Mouse (Mus musculus): ENCODE measurements around the gene Spib. TPM values are rescaled to one million over a fixed set of nuclear protein-coding genes. Genes with fewer than 3 reads are reported as not detected.

Gene Spib
- polyA plus RNA-seq, 1 experiment: 18.7 TPM

- TF ChIP-seq CTCF (IDR thresholded peaks at IDR 0.05; ENCODE audit: extremely low read depth, insufficient read length, insufficient replicate concordance, low read depth, low read length) (no peak), POLR2A (IDR thresholded peaks at IDR 0.05; ENCODE audit: low read depth, low read length) (no peak)
- no peaks in the 10 kb centered on the region for H3K36me3 ChIP-seq (ENCODE audit: control insufficient read depth, insufficient read depth, low read length)
- WGBS: 60% methylated on average over 6 of the region's 6 CpGs
- no peak overlapping the region for H3K4me3 ChIP-seq (ENCODE audit: low read depth, low read length)
- no peak overlapping the region for H3K27ac ChIP-seq (ENCODE audit: insufficient read depth, low read depth, low read length)
- 0 out of 2 replicates have a peak, but pooled peaks cover 2% of the 10 kb centered on the region for H3K4me1 ChIP-seq (ENCODE audit: control insufficient read depth, insufficient read depth, insufficient read length, low read length)
- 0 out of 2 replicates have a peak, but pooled peaks cover 2% of the 10 kb centered on the region for H3K27me3 ChIP-seq (ENCODE audit: control insufficient read depth, insufficient read depth, low read length)
These were observed 39.1 kb upstream of the Spib start for GRCm38 (mm10) chr7:44570989-44571388.

GRCm38 (mm10) chr7:44568803-44569202 lies 36.9 kb upstream of the Spib start:
- 37% methylated on average over 9 of the region's 9 CpGs for WGBS
- Histone ChIP-seq H3K4me3 (ENCODE audit: low read depth, low read length) (no peak overlapping the region), H3K4me1 (ENCODE audit: control insufficient read depth, insufficient read depth, insufficient read length, low read length) (0 out of 2 replicates have a peak, but pooled peaks cover 2% of the 10 kb centered on the region), H3K36me3 (ENCODE audit: control insufficient read depth, insufficient read depth, low read length) (no peaks in the 10 kb centered on the region), H3K27ac (ENCODE audit: insufficient read depth, low read depth, low read length) (no peak overlapping the region), H3K27me3 (ENCODE audit: control insufficient read depth, insufficient read depth, low read length) (0 out of 2 replicates have a peak, but pooled peaks cover 2% of the 10 kb centered on the region)
- TF ChIP-seq CTCF (IDR thresholded peaks at IDR 0.05; ENCODE audit: extremely low read depth, insufficient read length, insufficient replicate concordance, low read depth, low read length): no peak
- TF ChIP-seq POLR2A (IDR thresholded peaks at IDR 0.05; ENCODE audit: low read depth, low read length): no peak

- no peak overlapping the region for H3K27ac ChIP-seq (ENCODE audit: insufficient read depth, low read depth, low read length)
- no peaks in the 10 kb centered on the region for H3K36me3 ChIP-seq (ENCODE audit: control insufficient read depth, insufficient read depth, low read length)
- no peak overlapping the region for H3K4me3 ChIP-seq (ENCODE audit: low read depth, low read length)
- WGBS: 63% methylated on average over 6 of the region's 6 CpGs
- no peaks in the 10 kb centered on the region for H3K27me3 ChIP-seq (ENCODE audit: control insufficient read depth, insufficient read depth, low read length)
- TF ChIP-seq POLR2A (IDR thresholded peaks at IDR 0.05; ENCODE audit: low read depth, low read length): no peak
- TF ChIP-seq CTCF (IDR thresholded peaks at IDR 0.05; ENCODE audit: extremely low read depth, insufficient read length, insufficient replicate concordance, low read depth, low read length): no peak
- H3K4me1 ChIP-seq (ENCODE audit: control insufficient read depth, insufficient read depth, insufficient read length, low read length): no peaks in the 10 kb centered on the region
These were observed 33.5 kb upstream of the Spib start for GRCm38 (mm10) chr7:44565414-44565813.

GRCm38 (mm10) chr7:44564486-44564885 lies 32.6 kb upstream of the Spib start:
- Histone ChIP-seq H3K4me1 (ENCODE audit: control insufficient read depth, insufficient read depth, insufficient read length, low read length) (no peaks in the 10 kb centered on the region), H3K27me3 (ENCODE audit: control insufficient read depth, insufficient read depth, low read length) (no peaks in the 10 kb centered on the region), H3K27ac (ENCODE audit: insufficient read depth, low read depth, low read length) (no peak overlapping the region), H3K36me3 (ENCODE audit: control insufficient read depth, insufficient read depth, low read length) (no peaks in the 10 kb centered on the region), H3K4me3 (ENCODE audit: low read depth, low read length) (no peak overlapping the region)
- no peak for TF ChIP-seq CTCF (IDR thresholded peaks at IDR 0.05; ENCODE audit: extremely low read depth, insufficient read length, insufficient replicate concordance, low read depth, low read length)
- no peak for TF ChIP-seq POLR2A (IDR thresholded peaks at IDR 0.05; ENCODE audit: low read depth, low read length)
- WGBS: 79% methylated on average over 10 of the region's 10 CpGs

GRCm38 (mm10) chr7:44563284-44563683 lies 31.4 kb upstream of the Spib start:
- H3K27ac ChIP-seq (ENCODE audit: insufficient read depth, low read depth, low read length): no peak overlapping the region
- no peaks in the 10 kb centered on the region for H3K4me1 ChIP-seq (ENCODE audit: control insufficient read depth, insufficient read depth, insufficient read length, low read length)
- H3K4me3 ChIP-seq (ENCODE audit: low read depth, low read length): no peak overlapping the region
- H3K27me3 ChIP-seq (ENCODE audit: control insufficient read depth, insufficient read depth, low read length): no peaks in the 10 kb centered on the region
- 27% methylated on average over 8 of the region's 8 CpGs for WGBS
- H3K36me3 ChIP-seq (ENCODE audit: control insufficient read depth, insufficient read depth, low read length): no peaks in the 10 kb centered on the region
- TF ChIP-seq POLR2A (IDR thresholded peaks at IDR 0.05; ENCODE audit: low read depth, low read length) (no peak), CTCF (IDR thresholded peaks at IDR 0.05; ENCODE audit: extremely low read depth, insufficient read length, insufficient replicate concordance, low read depth, low read length) (no peak)

- TF ChIP-seq POLR2A (IDR thresholded peaks at IDR 0.05; ENCODE audit: low read depth, low read length): no peak
- peak; percentile 77; the same call in 1 of the 2 replicates for TF ChIP-seq CTCF (IDR thresholded peaks at IDR 0.05; ENCODE audit: extremely low read depth, insufficient read length, insufficient replicate concordance, low read depth, low read length)
- H3K36me3 ChIP-seq (ENCODE audit: control insufficient read depth, insufficient read depth, low read length): no peaks in the 10 kb centered on the region
- no peak overlapping the region for H3K4me3 ChIP-seq (ENCODE audit: low read depth, low read length)
- no peak overlapping the region for H3K27ac ChIP-seq (ENCODE audit: insufficient read depth, low read depth, low read length)
- no peaks in the 10 kb centered on the region for H3K27me3 ChIP-seq (ENCODE audit: control insufficient read depth, insufficient read depth, low read length)
- WGBS: 55% methylated on average over 18 of the region's 18 CpGs
- peaks cover 6% of the 10 kb centered on the region; the same call in 1 of the 2 replicates for H3K4me1 ChIP-seq (ENCODE audit: control insufficient read depth, insufficient read depth, insufficient read length, low read length)
These were observed 28.8 kb upstream of the Spib start for GRCm38 (mm10) chr7:44560435-44561400.

GRCm38 (mm10) chr7:44557629-44558028 lies 25.8 kb upstream of the Spib start:
- Histone ChIP-seq H3K36me3 (ENCODE audit: control insufficient read depth, insufficient read depth, low read length) (no peaks in the 10 kb centered on the region), H3K4me3 (ENCODE audit: low read depth, low read length) (no peak overlapping the region), H3K27me3 (ENCODE audit: control insufficient read depth, insufficient read depth, low read length) (no peaks in the 10 kb centered on the region), H3K27ac (ENCODE audit: insufficient read depth, low read depth, low read length) (no peak overlapping the region), H3K4me1 (ENCODE audit: control insufficient read depth, insufficient read depth, insufficient read length, low read length) (peaks cover 12% of the 10 kb centered on the region; the same call in 1 of the 2 replicates)
- TF ChIP-seq CTCF (IDR thresholded peaks at IDR 0.05; ENCODE audit: extremely low read depth, insufficient read length, insufficient replicate concordance, low read depth, low read length) (no peak), POLR2A (IDR thresholded peaks at IDR 0.05; ENCODE audit: low read depth, low read length) (no peak)
- 75% methylated on average over 2 of the region's 2 CpGs for WGBS
